Mouse (Mus musculus): ENCODE measurements around the gene Chrna9. TPM values are rescaled to one million over a fixed set of nuclear protein-coding genes. Genes with fewer than 3 reads are reported as not detected.

Gene Chrna9
- total and polyA plus RNA-seq, 2 experiments from 2014 or later, result not detected

DNA sequence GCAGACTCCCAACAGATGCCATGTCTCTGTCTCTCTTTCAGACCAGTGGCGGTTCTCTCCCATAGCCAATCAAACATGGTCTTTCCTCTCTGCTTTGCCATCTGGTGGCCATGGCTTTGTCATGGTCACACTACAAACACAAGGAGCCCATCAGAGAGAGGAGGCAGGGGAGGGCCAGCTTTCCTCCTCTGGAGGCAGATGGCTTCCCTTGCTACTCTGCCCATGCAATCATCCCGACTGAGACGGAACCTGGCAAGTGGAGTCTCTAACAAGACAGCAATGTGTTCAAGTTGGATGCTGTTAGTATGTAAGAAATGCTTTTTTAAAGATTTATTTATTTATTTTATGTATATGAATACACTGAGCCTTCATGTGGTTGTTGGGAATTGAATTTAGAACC lies 14.8 kb upstream of the Chrna9 start:
- H3K9me3 ChIP-seq (ENCODE audit: low read length), result no peaks in the 10 kb centered on the region

DNA sequence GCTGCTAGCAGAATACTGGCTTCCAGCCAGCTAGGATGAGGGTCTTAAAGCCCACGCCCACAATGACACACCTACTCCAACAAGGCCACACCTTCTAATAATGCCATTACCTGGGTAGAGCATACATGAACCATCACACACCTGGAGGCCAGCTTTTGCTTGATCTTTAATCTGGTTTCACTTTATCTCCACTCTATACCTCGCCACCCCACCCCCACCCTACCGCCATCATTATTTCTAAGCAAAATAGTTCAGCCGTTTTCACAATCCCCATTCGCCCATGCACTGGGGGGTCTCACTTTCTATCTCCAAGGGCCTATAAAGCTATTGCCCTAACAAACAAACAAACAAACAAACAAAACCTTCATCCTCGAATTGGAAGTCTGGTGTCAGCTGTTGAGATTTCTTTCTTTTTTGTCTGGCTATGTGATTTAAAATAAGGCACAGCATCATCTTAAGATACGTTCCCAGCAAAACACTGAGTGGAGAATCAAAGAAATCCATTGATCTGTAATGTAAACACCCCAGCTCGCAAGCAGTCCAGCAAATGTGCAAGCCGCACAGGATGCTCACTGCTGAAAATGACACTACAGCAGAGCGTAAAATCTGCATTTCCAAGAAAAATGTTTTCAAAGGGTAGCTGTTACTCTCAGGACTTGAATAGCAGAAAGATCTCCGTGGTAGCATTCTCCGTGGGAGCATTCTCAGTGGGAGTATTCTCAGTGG lies 13.9 kb upstream of the Chrna9 start:
- DNase-seq (ENCODE audit: low spot score) (no peak), ATAC-seq (ENCODE audit: low FRiP score) (no peak)
- TF ChIP-seq CTCF (IDR thresholded peaks at IDR 0.05), result no peak
- Histone ChIP-seq H3K4me2 (ENCODE audit: low read depth, low read length, poor library complexity, severe bottlenecking) (no peak overlapping the region), H3K9ac (replicated peaks; ENCODE audit: low read length, poor library complexity, severe bottlenecking) (no peak overlapping the region), H3K4me1 (ENCODE audit: insufficient read depth, low read length) (peaks cover 10% of the 10 kb centered on the region), H3K27me3 (ENCODE audit: insufficient read depth, low read length) (no peaks in the 10 kb centered on the region), H3K27ac (ENCODE audit: low read depth, low read length) (peak overlapping the region; percentile 51; the same call in 1 of the 2 replicates), H3K36me3 (ENCODE audit: insufficient read depth, low read length) (no peaks in the 10 kb centered on the region), H3K4me3 (ENCODE audit: low read depth, low read length) (no peak overlapping the region), H3K9me3 (ENCODE audit: low read length) (no peaks in the 10 kb centered on the region)
- 57% methylated on average over 12 of the region's 12 CpGs for WGBS

More for the DNA sequence above, 14.8 kb upstream of the Chrna9 start:
- H3K27ac ChIP-seq (ENCODE audit: low read depth, low read length), result no peak overlapping the region
- no peak for TF ChIP-seq CTCF (IDR thresholded peaks at IDR 0.05)
- ATAC-seq (ENCODE audit: low FRiP score), result no peak
- H3K4me1 ChIP-seq (ENCODE audit: insufficient read depth, low read length), result peaks cover 10% of the 10 kb centered on the region
- no peak overlapping the region for H3K9ac ChIP-seq (replicated peaks; ENCODE audit: low read length, poor library complexity, severe bottlenecking)
- H3K4me3 ChIP-seq (ENCODE audit: low read depth, low read length), result no peak overlapping the region
- 99% methylated on average over 3 of the region's 3 CpGs for WGBS
- no peaks in the 10 kb centered on the region for H3K27me3 ChIP-seq (ENCODE audit: insufficient read depth, low read length)
- DNase-seq (ENCODE audit: low spot score), result no peak
- no peak overlapping the region for H3K4me2 ChIP-seq (ENCODE audit: low read depth, low read length, poor library complexity, severe bottlenecking)
- H3K36me3 ChIP-seq (ENCODE audit: insufficient read depth, low read length), result no peaks in the 10 kb centered on the region

DNA sequence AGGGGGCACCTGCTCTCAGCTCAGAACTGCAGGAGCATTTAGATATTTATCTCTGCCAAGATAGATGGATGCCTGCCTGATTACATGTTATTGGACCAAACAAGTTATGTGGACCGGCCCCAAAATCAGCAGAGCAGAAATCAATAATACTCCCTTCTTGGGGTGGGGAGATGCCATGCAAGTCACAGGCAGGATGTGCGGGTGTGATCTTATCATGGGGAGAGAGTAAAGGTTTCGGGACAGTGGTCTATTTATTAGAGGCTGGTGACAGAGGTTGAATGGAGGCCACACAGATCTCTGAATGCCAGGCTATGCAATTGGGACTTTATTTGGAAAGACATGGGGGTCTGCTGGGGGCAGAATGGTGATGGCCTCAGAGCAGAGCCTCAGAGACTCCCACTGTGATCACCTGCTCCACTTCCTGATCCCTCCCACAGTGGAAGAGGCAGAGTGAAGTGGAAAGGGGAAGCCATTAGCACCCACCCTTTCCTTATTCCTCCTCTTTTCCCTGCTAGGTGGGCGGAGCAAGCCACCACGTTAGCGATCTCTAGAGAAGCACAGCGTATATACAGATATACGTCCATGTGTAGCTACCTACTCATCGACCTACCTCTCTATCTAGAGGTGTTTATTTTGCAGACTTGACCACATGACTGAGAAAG lies 13.1 kb upstream of the Chrna9 start:
- ATAC-seq (ENCODE audit: low FRiP score) (no peak), DNase-seq (ENCODE audit: low spot score) (no peak)
- 76% methylated on average over 9 of the region's 9 CpGs for WGBS
- H3K36me3 ChIP-seq (ENCODE audit: insufficient read depth, low read length), result no peaks in the 10 kb centered on the region
- peaks cover 10% of the 10 kb centered on the region for H3K4me1 ChIP-seq (ENCODE audit: insufficient read depth, low read length)
- H3K27me3 ChIP-seq (ENCODE audit: insufficient read depth, low read length), result no peaks in the 10 kb centered on the region
- no peak overlapping the region for H3K9ac ChIP-seq (replicated peaks; ENCODE audit: low read length, poor library complexity, severe bottlenecking)
- H3K4me2 ChIP-seq (ENCODE audit: low read depth, low read length, poor library complexity, severe bottlenecking), result no peak overlapping the region
- H3K27ac ChIP-seq (ENCODE audit: low read depth, low read length), result peak overlapping the region; percentile 51; the same call in 1 of the 2 replicates
- no peaks in the 10 kb centered on the region for H3K9me3 ChIP-seq (ENCODE audit: low read length)
- no peak for TF ChIP-seq CTCF (IDR thresholded peaks at IDR 0.05)
- no peak overlapping the region for H3K4me3 ChIP-seq (ENCODE audit: low read depth, low read length)

DNA sequence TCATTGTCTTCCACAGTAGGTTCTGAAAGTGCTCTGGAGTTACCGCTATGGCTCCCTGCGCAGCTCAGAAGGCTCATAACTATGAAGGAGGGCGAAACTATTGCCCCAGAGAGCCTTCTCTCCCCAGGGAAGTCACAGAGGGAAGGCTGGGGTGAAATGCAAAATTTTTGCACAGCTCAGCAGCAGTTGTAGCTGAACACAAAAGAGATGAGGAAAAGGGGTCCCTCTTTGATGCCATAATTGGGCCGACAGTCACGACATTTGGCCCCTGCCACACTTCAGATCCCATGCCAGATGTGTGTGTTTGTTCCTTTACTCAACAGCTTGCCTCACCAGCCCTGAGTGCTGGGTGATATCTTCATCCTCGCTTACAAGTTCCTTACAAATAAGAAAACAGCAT lies 8.1 kb upstream of the Chrna9 start:
- Histone ChIP-seq H3K27ac (ENCODE audit: low read depth, low read length) (no peak overlapping the region), H3K9me3 (ENCODE audit: low read length) (no peaks in the 10 kb centered on the region), H3K9ac (replicated peaks; ENCODE audit: low read length, poor library complexity, severe bottlenecking) (no peak overlapping the region), H3K27me3 (ENCODE audit: insufficient read depth, low read length) (no peaks in the 10 kb centered on the region), H3K4me3 (ENCODE audit: low read depth, low read length) (no peak overlapping the region), H3K36me3 (ENCODE audit: insufficient read depth, low read length) (no peaks in the 10 kb centered on the region), H3K4me1 (ENCODE audit: insufficient read depth, low read length) (no peaks in the 10 kb centered on the region), H3K4me2 (ENCODE audit: low read depth, low read length, poor library complexity, severe bottlenecking) (no peak overlapping the region)
- 87% methylated on average over 6 of the region's 6 CpGs for WGBS
- DNase-seq (ENCODE audit: low spot score), result no peak
- TF ChIP-seq CTCF (IDR thresholded peaks at IDR 0.05), result no peak
- no peak for ATAC-seq (ENCODE audit: low FRiP score)

DNA sequence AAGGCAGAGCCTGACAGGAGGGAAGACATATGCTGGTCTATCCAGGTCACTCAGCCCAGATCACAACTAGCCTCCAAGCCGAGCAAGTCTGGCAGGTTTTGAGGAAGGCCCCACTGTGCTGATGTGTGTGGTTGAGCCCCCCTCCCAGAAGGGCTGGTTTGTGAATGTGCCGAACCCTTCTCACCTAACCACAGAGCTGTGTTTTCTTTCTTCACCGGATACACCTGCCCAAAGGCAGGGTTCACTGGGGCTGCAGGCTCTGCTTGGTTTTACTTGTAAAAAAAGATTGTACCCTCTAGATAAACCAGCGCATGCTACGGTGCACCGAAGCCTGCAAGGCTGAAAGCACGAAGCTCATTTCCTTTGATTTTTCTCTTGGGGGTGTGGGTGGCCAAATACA lies 5.6 kb upstream of the Chrna9 start:
- ATAC-seq (ENCODE audit: low FRiP score), result no peak
- WGBS, result 82% methylated on average over 7 of the region's 7 CpGs
- no peak overlapping the region for H3K4me2 ChIP-seq (ENCODE audit: low read depth, low read length, poor library complexity, severe bottlenecking)

DNA sequence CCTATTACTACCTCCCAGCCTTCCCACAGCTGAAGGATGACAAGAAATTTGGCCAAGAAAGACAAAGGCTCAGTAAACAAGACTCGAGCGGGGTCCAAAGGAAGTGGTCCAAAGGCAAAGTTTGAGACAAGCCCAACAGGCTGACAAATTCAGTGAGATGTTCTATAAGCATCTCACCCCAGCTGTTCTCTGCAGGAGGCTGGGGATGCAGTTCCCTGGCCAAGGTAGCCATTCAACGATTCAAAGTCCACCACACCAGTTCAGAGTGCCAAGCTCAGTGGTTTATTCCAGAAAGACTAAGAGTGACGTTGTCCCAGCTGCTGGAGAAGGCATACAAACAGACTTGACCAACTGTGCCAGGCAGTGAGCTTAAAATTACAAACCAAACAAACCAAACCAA lies 4.5 kb upstream of the Chrna9 start:
- no peak overlapping the region for H3K4me2 ChIP-seq (ENCODE audit: low read depth, low read length, poor library complexity, severe bottlenecking)
- H3K36me3 ChIP-seq (ENCODE audit: insufficient read depth, low read length), result no peaks in the 10 kb centered on the region
- H3K4me1 ChIP-seq (ENCODE audit: insufficient read depth, low read length), result no peaks in the 10 kb centered on the region
- H3K9me3 ChIP-seq (ENCODE audit: low read length), result no peaks in the 10 kb centered on the region
- ATAC-seq (ENCODE audit: low FRiP score) (no peak), DNase-seq (ENCODE audit: low spot score) (no peak)
- H3K27ac ChIP-seq (ENCODE audit: low read depth, low read length), result no peak overlapping the region
- WGBS, result 78% methylated on average over 4 of the region's 4 CpGs
- no peaks in the 10 kb centered on the region for H3K27me3 ChIP-seq (ENCODE audit: insufficient read depth, low read length)
- TF ChIP-seq CTCF (IDR thresholded peaks at IDR 0.05), result no peak
- no peak overlapping the region for H3K4me3 ChIP-seq (ENCODE audit: low read depth, low read length)
- no peak overlapping the region for H3K9ac ChIP-seq (replicated peaks; ENCODE audit: low read length, poor library complexity, severe bottlenecking)

More for the DNA sequence above, 5.6 kb upstream of the Chrna9 start:
- H3K4me3 ChIP-seq (ENCODE audit: low read depth, low read length), result no peak overlapping the region
- H3K36me3 ChIP-seq (ENCODE audit: insufficient read depth, low read length), result no peaks in the 10 kb centered on the region
- no peak for DNase-seq (ENCODE audit: low spot score)
- H3K27me3 ChIP-seq (ENCODE audit: insufficient read depth, low read length), result no peaks in the 10 kb centered on the region
- H3K4me1 ChIP-seq (ENCODE audit: insufficient read depth, low read length), result no peaks in the 10 kb centered on the region
- no peak for TF ChIP-seq CTCF (IDR thresholded peaks at IDR 0.05)
- H3K9ac ChIP-seq (replicated peaks; ENCODE audit: low read length, poor library complexity, severe bottlenecking), result no peak overlapping the region
- no peak overlapping the region for H3K27ac ChIP-seq (ENCODE audit: low read depth, low read length)
- no peaks in the 10 kb centered on the region for H3K9me3 ChIP-seq (ENCODE audit: low read length)

Measured in midbrain, postnatal 0 days (tissue).